Comparison of ENCODE assay signal across 8 mouse cellular contexts in genomic region chr11:69685526-69686148, GRCm38 (mm10). TPM values are rescaled to one million over a fixed set of nuclear protein-coding genes. Genes with fewer than 3 reads are reported as not detected.
DNase-seq lines count a peak whose midpoint lies in the region; ATAC-seq and TF ChIP-seq lines count a peak whose summit lies in the region.

TSS of gene Tnfsf13 (minus strand) at chr11:69685784.

- no peaks in the 10 kb centered on the region for H3K36me3 ChIP-seq in hindbrain, embryonic 12.5 days
- H3K36me3 ChIP-seq in hindbrain, embryonic 11.5 days (ENCODE audit: control insufficient read depth, insufficient read depth, low read length): no peaks in the 10 kb centered on the region
- no peaks in the 10 kb centered on the region for H3K36me3 ChIP-seq in forebrain, postnatal 0 days (ENCODE audit: insufficient read depth)
- no peaks in the 10 kb centered on the region for H3K36me3 ChIP-seq in hindbrain, embryonic 14.5 days (replicated peaks; ENCODE audit: control insufficient read depth, insufficient read depth)
- H3K36me3 ChIP-seq in limb, embryonic 13.5 days: no peaks in the 10 kb centered on the region
- H3K36me3 ChIP-seq in midbrain, embryonic 16.5 days (ENCODE audit: control insufficient read depth, insufficient read depth, low read length): no peaks in the 10 kb centered on the region

- peaks cover 4% of the 10 kb centered on the region for H3K27me3 ChIP-seq in hindbrain, embryonic 12.5 days
- H3K27me3 ChIP-seq in hindbrain, embryonic 11.5 days (ENCODE audit: control insufficient read depth, insufficient read depth, low read length): no peaks in the 10 kb centered on the region
- H3K27me3 ChIP-seq in forebrain, postnatal 0 days (ENCODE audit: insufficient read depth, low read length): no peaks in the 10 kb centered on the region
- H3K27me3 ChIP-seq in hindbrain, embryonic 14.5 days (ENCODE audit: control insufficient read depth, insufficient read depth, low read length): no peaks in the 10 kb centered on the region
- H3K27me3 ChIP-seq in limb, embryonic 13.5 days: no peaks in the 10 kb centered on the region
- H3K27me3 ChIP-seq in midbrain, embryonic 16.5 days (ENCODE audit: control insufficient read depth, insufficient read depth, low read depth, low read length): no peaks in the 10 kb centered on the region

- no peak for DNase-seq in hindbrain, embryonic 11.5 days (ENCODE audit: low spot score)
- no peak for DNase-seq in forebrain, postnatal 0 days
- no peak for DNase-seq in hindbrain, embryonic 14.5 days (ENCODE audit: low spot score)
- no peak for DNase-seq in thymus, postnatal 36 days

- no peak for ATAC-seq in hindbrain, embryonic 12.5 days (ENCODE audit: low FRiP score)
- ATAC-seq in hindbrain, embryonic 11.5 days (ENCODE audit: low FRiP score): no peak
- no peak for ATAC-seq in forebrain, postnatal 0 days
- ATAC-seq in hindbrain, embryonic 14.5 days (ENCODE audit: low FRiP score): no peak
- ATAC-seq in limb, embryonic 13.5 days (ENCODE audit: low FRiP score, low read depth): no peak
- no peak for ATAC-seq in midbrain, embryonic 16.5 days

- H3K9ac ChIP-seq in hindbrain, embryonic 12.5 days: no peak within 1 kb of the TSS
- H3K9ac ChIP-seq in hindbrain, embryonic 11.5 days (ENCODE audit: low read depth, low read length): no peak within 1 kb of the TSS; the same call in 1 of the 2 replicates
- H3K9ac ChIP-seq in forebrain, postnatal 0 days: no peak within 1 kb of the TSS
- H3K9ac ChIP-seq in hindbrain, embryonic 14.5 days: peak within 1 kb of the TSS; percentile 41; the same call in 1 of the 2 replicates
- H3K9ac ChIP-seq in limb, embryonic 13.5 days: peak within 1 kb of the TSS; percentile 48
- H3K9ac ChIP-seq in midbrain, embryonic 16.5 days (ENCODE audit: low read depth, low read length): peak within 1 kb of the TSS; percentile 14; the same call in 1 of the 2 replicates

- peaks cover 16% of the 10 kb centered on the region for H3K4me1 ChIP-seq in hindbrain, embryonic 12.5 days
- peaks cover 3% of the 10 kb centered on the region; the same call in 1 of the 2 replicates for H3K4me1 ChIP-seq in hindbrain, embryonic 11.5 days (replicated peaks; ENCODE audit: control insufficient read depth, insufficient read depth, low read length)
- H3K4me1 ChIP-seq in brown adipose tissue, adult 24 weeks (ENCODE audit: control insufficient read depth, insufficient read depth, insufficient read length, low read length): peaks cover 8% of the 10 kb centered on the region
- peaks cover 12% of the 10 kb centered on the region for H3K4me1 ChIP-seq in forebrain, postnatal 0 days (ENCODE audit: insufficient read depth)
- peaks cover 17% of the 10 kb centered on the region for H3K4me1 ChIP-seq in hindbrain, embryonic 14.5 days (replicated peaks; ENCODE audit: control insufficient read depth, insufficient read depth, low read length)
- H3K4me1 ChIP-seq in limb, embryonic 13.5 days: peaks cover 46% of the 10 kb centered on the region
- H3K4me1 ChIP-seq in midbrain, embryonic 16.5 days (ENCODE audit: control insufficient read depth, insufficient read depth, low read length): peaks cover 15% of the 10 kb centered on the region

- H3K4me3 ChIP-seq in hindbrain, embryonic 12.5 days: no peak within 1 kb of the TSS
- no peak within 1 kb of the TSS for H3K4me3 ChIP-seq in hindbrain, embryonic 11.5 days (ENCODE audit: low read depth, low read length)
- H3K4me3 ChIP-seq in brown adipose tissue, adult 24 weeks (ENCODE audit: insufficient read depth, low read depth, low read length): peak within 1 kb of the TSS; percentile 49
- no peak within 1 kb of the TSS for H3K4me3 ChIP-seq in forebrain, postnatal 0 days (ENCODE audit: low read depth, low read length)
- H3K4me3 ChIP-seq in hindbrain, embryonic 14.5 days (replicated peaks; ENCODE audit: low read length): no peak within 1 kb of the TSS
- no peak within 1 kb of the TSS for H3K4me3 ChIP-seq in limb, embryonic 13.5 days
- no peak within 1 kb of the TSS for H3K4me3 ChIP-seq in midbrain, embryonic 16.5 days (ENCODE audit: low read depth, low read length)

- peak within 1 kb of the TSS; percentile 0 for H3K27ac ChIP-seq in hindbrain, embryonic 12.5 days
- no peak within 1 kb of the TSS for H3K27ac ChIP-seq in hindbrain, embryonic 11.5 days (ENCODE audit: low read depth, low read length)
- peak within 1 kb of the TSS; percentile 94 for H3K27ac ChIP-seq in brown adipose tissue, adult 24 weeks (replicated peaks; ENCODE audit: low read depth, low read length)
- H3K27ac ChIP-seq in forebrain, postnatal 0 days (ENCODE audit: low read depth, low read length): peak within 1 kb of the TSS; percentile 51
- H3K27ac ChIP-seq in hindbrain, embryonic 14.5 days: peak within 1 kb of the TSS; percentile 68; the same call in 1 of the 2 replicates
- H3K27ac ChIP-seq in limb, embryonic 13.5 days: peak within 1 kb of the TSS; percentile 22; the same call in 1 of the 2 replicates
- H3K27ac ChIP-seq in midbrain, embryonic 16.5 days (ENCODE audit: low read length): peak within 1 kb of the TSS; percentile 50

- TF ChIP-seq CTCF in forebrain, postnatal 0 days (IDR thresholded peaks at IDR 0.05; ENCODE audit: low read depth): no peak

- H3K9me3 ChIP-seq in hindbrain, embryonic 12.5 days (replicated peaks): no peaks in the 10 kb centered on the region
- no peaks in the 10 kb centered on the region for H3K9me3 ChIP-seq in hindbrain, embryonic 11.5 days (ENCODE audit: control insufficient read depth, low read length)
- no peaks in the 10 kb centered on the region for H3K9me3 ChIP-seq in forebrain, postnatal 0 days (ENCODE audit: low read length)
- no peaks in the 10 kb centered on the region for H3K9me3 ChIP-seq in hindbrain, embryonic 14.5 days (ENCODE audit: control insufficient read depth, low read length)
- H3K9me3 ChIP-seq in limb, embryonic 13.5 days: no peaks in the 10 kb centered on the region
- no peaks in the 10 kb centered on the region for H3K9me3 ChIP-seq in midbrain, embryonic 16.5 days (replicated peaks; ENCODE audit: control insufficient read depth, low read length, poor library complexity, severe bottlenecking)

- WGBS in hindbrain, embryonic 12.5 days: 64% methylated on average over 10 of the region's 10 CpGs
- WGBS in hindbrain, embryonic 11.5 days: 68% methylated on average over 10 of the region's 10 CpGs
- 36% methylated on average over 10 of the region's 10 CpGs for WGBS in forebrain, postnatal 0 days
- WGBS in hindbrain, embryonic 14.5 days: 47% methylated on average over 10 of the region's 10 CpGs
- 82% methylated on average over 10 of the region's 10 CpGs for WGBS in limb, embryonic 13.5 days
- WGBS in midbrain, embryonic 16.5 days: 36% methylated on average over 10 of the region's 10 CpGs

- H3K4me2 ChIP-seq in hindbrain, embryonic 12.5 days (replicated peaks): no peak within 1 kb of the TSS
- H3K4me2 ChIP-seq in hindbrain, embryonic 11.5 days (replicated peaks; ENCODE audit: low read depth, low read length): no peak within 1 kb of the TSS
- no peak within 1 kb of the TSS for H3K4me2 ChIP-seq in forebrain, postnatal 0 days (ENCODE audit: low read depth)
- no peak within 1 kb of the TSS; the same call in 1 of the 2 replicates for H3K4me2 ChIP-seq in hindbrain, embryonic 14.5 days (replicated peaks)
- H3K4me2 ChIP-seq in limb, embryonic 13.5 days (replicated peaks): peak within 1 kb of the TSS; percentile 21
- H3K4me2 ChIP-seq in midbrain, embryonic 16.5 days (ENCODE audit: low read length): no peak within 1 kb of the TSS

RNA-seq across cellular contexts. Expression of gene Tnfsf13, which starts in this region (rescaled TPM):
- polyA plus RNA-seq in hindbrain, embryonic 12.5 days (2016; fragmentation: Nextera tagmentation; extraction: Ambion mirVana): 0.42 and 0.49 TPM in 2 replicates
- not detected in 2 replicates for polyA plus RNA-seq in hindbrain, embryonic 11.5 days (2014; fragmentation: Nextera tagmentation; extraction: Ambion mirVana)
- polyA plus RNA-seq in brown adipose tissue, adult 24 weeks (2012; ENCODE audit: insufficient read depth, insufficient read length, missing spikeins): 4.1 and 4.9 TPM in 2 replicates
- total RNA-seq in forebrain, postnatal 0 days (2014; rRNA removed): 1.3 TPM in 1 of 2 replicates, not detected in the other
- 0.48 and 0.61 TPM in 2 replicates for polyA plus RNA-seq in forebrain, postnatal 0 days (2015; fragmentation: Nextera tagmentation; extraction: Ambion mirVana)
- polyA plus RNA-seq in hindbrain, embryonic 14.5 days (2014; fragmentation: Nextera tagmentation; extraction: Ambion mirVana): 0.20 and 0.55 TPM in 2 replicates
- polyA plus RNA-seq in limb, embryonic 13.5 days (2015; fragmentation: Nextera tagmentation; extraction: Ambion mirVana): 0.33 TPM in 1 of 2 replicates, not detected in the other
- 0.53 and 0.66 TPM in 2 replicates for polyA plus RNA-seq in midbrain, embryonic 16.5 days (2015; fragmentation: Nextera tagmentation; extraction: Ambion mirVana)

Comparison
In these comparisons a context has a peak if more than half of its experiments do, and no peak if none do; other contexts are left out.
1. H3K9ac ChIP-seq: peak in hindbrain, embryonic 14.5 days (single experiment), limb, embryonic 13.5 days (single experiment) and midbrain, embryonic 16.5 days (single experiment); none in hindbrain, embryonic 12.5 days (single experiment), hindbrain, embryonic 11.5 days (single experiment) and forebrain, postnatal 0 days (single experiment).